Mouse (Mus musculus): ENCODE measurements at regions not wholly inside any gene's neighbourhood (a gene's known extent, or its start where the extent isn't known, plus 50 kb on each side); places are given as distances from the start of the nearest gene placed in this dataset.

GRCm38 (mm10) chr16:73835715-73836440, 575.7 kb downstream of the Robo2 start:
- Histone ChIP-seq H3K36me3 (ENCODE audit: control insufficient read depth) (no peaks in the 10 kb centered on the region), H3K27me3 (ENCODE audit: control insufficient read depth) (no peaks in the 10 kb centered on the region), H3K9me3 (ENCODE audit: control insufficient read depth, low read length) (no peaks in the 10 kb centered on the region), H3K4me1 (ENCODE audit: control insufficient read depth) (peaks cover 8% of the 10 kb centered on the region), H3K4me3 (replicated peaks) (peak overlapping the region; percentile 47)
- TF ChIP-seq GATA1 (IDR thresholded peaks at IDR 0.05; ENCODE audit: low read length) (no peak), TAL1 (IDR thresholded peaks at IDR 0.05; ENCODE audit: low read length) (no peak)

GRCm38 (mm10) chr16:73821387-73822338, 590.0 kb downstream of the Robo2 start:
- Histone ChIP-seq H3K9me3 (ENCODE audit: control insufficient read depth, low read length) (no peaks in the 10 kb centered on the region), H3K36me3 (ENCODE audit: control insufficient read depth) (no peaks in the 10 kb centered on the region; the same call in 1 of the 2 replicates), H3K27me3 (ENCODE audit: control insufficient read depth) (no peaks in the 10 kb centered on the region), H3K4me3 (replicated peaks) (peak overlapping the region; percentile 23), H3K4me1 (ENCODE audit: control insufficient read depth) (peaks cover 30% of the 10 kb centered on the region)
- TF ChIP-seq GATA1 (IDR thresholded peaks at IDR 0.05; ENCODE audit: low read length) (peak; percentile 99), TAL1 (IDR thresholded peaks at IDR 0.05; ENCODE audit: low read length) (peak; percentile 51; the same call in 2 of the 3 replicates)

GRCm38 (mm10) chr16:73804572-73804971, 607.1 kb downstream of the Robo2 start:
- TF ChIP-seq TAL1 (IDR thresholded peaks at IDR 0.05; ENCODE audit: low read length) (no peak), GATA1 (IDR thresholded peaks at IDR 0.05; ENCODE audit: low read length) (no peak)
- Histone ChIP-seq H3K36me3 (ENCODE audit: control insufficient read depth) (no peaks in the 10 kb centered on the region), H3K4me3 (replicated peaks) (no peak overlapping the region), H3K9me3 (ENCODE audit: control insufficient read depth, low read length) (no peaks in the 10 kb centered on the region), H3K27me3 (ENCODE audit: control insufficient read depth) (no peaks in the 10 kb centered on the region), H3K4me1 (ENCODE audit: control insufficient read depth) (no peaks in the 10 kb centered on the region)

GRCm38 (mm10) chr16:73796528-73797171, 615.0 kb downstream of the Robo2 start:
- TF ChIP-seq TAL1 (IDR thresholded peaks at IDR 0.05; ENCODE audit: low read length): no peak
- TF ChIP-seq GATA1 (IDR thresholded peaks at IDR 0.05; ENCODE audit: low read length): no peak
- Histone ChIP-seq H3K9me3 (ENCODE audit: control insufficient read depth, low read length) (no peaks in the 10 kb centered on the region), H3K4me1 (ENCODE audit: control insufficient read depth) (no peaks in the 10 kb centered on the region), H3K36me3 (ENCODE audit: control insufficient read depth) (no peaks in the 10 kb centered on the region), H3K27me3 (ENCODE audit: control insufficient read depth) (no peaks in the 10 kb centered on the region), H3K4me3 (replicated peaks) (no peak overlapping the region)

- Histone ChIP-seq H3K36me3 (ENCODE audit: control insufficient read depth) (no peaks in the 10 kb centered on the region), H3K27me3 (ENCODE audit: control insufficient read depth) (no peaks in the 10 kb centered on the region), H3K4me1 (ENCODE audit: control insufficient read depth) (no peaks in the 10 kb centered on the region), H3K9me3 (ENCODE audit: control insufficient read depth, low read length) (no peaks in the 10 kb centered on the region), H3K4me3 (replicated peaks) (no peak overlapping the region)
- TF ChIP-seq GATA1 (IDR thresholded peaks at IDR 0.05; ENCODE audit: low read length): no peak
- no peak for TF ChIP-seq TAL1 (IDR thresholded peaks at IDR 0.05; ENCODE audit: low read length)
Observed at GRCm38 (mm10) chr16:73785074-73785438, 626.6 kb downstream of the Robo2 start.

GRCm38 (mm10) chr16:73784296-73785073, 627.1 kb downstream of the Robo2 start:
- Histone ChIP-seq H3K36me3 (ENCODE audit: control insufficient read depth) (no peaks in the 10 kb centered on the region), H3K4me1 (ENCODE audit: control insufficient read depth) (no peaks in the 10 kb centered on the region), H3K4me3 (replicated peaks) (no peak overlapping the region), H3K27me3 (ENCODE audit: control insufficient read depth) (no peaks in the 10 kb centered on the region), H3K9me3 (ENCODE audit: control insufficient read depth, low read length) (no peaks in the 10 kb centered on the region)
- TF ChIP-seq GATA1 (IDR thresholded peaks at IDR 0.05; ENCODE audit: low read length) (no peak), TAL1 (IDR thresholded peaks at IDR 0.05; ENCODE audit: low read length) (no peak)

GRCm38 (mm10) chr16:73772454-73772853, 639.2 kb downstream of the Robo2 start:
- Histone ChIP-seq H3K4me3 (replicated peaks) (no peak overlapping the region), H3K4me1 (ENCODE audit: control insufficient read depth) (no peaks in the 10 kb centered on the region), H3K9me3 (ENCODE audit: control insufficient read depth, low read length) (no peaks in the 10 kb centered on the region), H3K27me3 (ENCODE audit: control insufficient read depth) (no peaks in the 10 kb centered on the region), H3K36me3 (ENCODE audit: control insufficient read depth) (no peaks in the 10 kb centered on the region)
- no peak for TF ChIP-seq GATA1 (IDR thresholded peaks at IDR 0.05; ENCODE audit: low read length)
- no peak for TF ChIP-seq TAL1 (IDR thresholded peaks at IDR 0.05; ENCODE audit: low read length)

- H3K9me3 ChIP-seq (ENCODE audit: control insufficient read depth, low read length): no peaks in the 10 kb centered on the region
- no peak for TF ChIP-seq GATA1 (IDR thresholded peaks at IDR 0.05; ENCODE audit: low read length)
- TF ChIP-seq TAL1 (IDR thresholded peaks at IDR 0.05; ENCODE audit: low read length): no peak
- H3K4me3 ChIP-seq (replicated peaks): no peak overlapping the region
Observed at GRCm38 (mm10) chr16:73770440-73770856, 641.2 kb downstream of the Robo2 start.

More at GRCm38 (mm10) chr16:73770440-73770856, 641.2 kb downstream of the Robo2 start:
- no peaks in the 10 kb centered on the region for H3K27me3 ChIP-seq (ENCODE audit: control insufficient read depth)
- no peaks in the 10 kb centered on the region for H3K36me3 ChIP-seq (ENCODE audit: control insufficient read depth)
- no peaks in the 10 kb centered on the region for H3K4me1 ChIP-seq (ENCODE audit: control insufficient read depth)
